Mouse (Mus musculus) hindbrain, embryonic 11.5 days (tissue): ENCODE measurements around the gene Dapk3. TPM values are rescaled to one million over a fixed set of nuclear protein-coding genes. Genes with fewer than 3 reads are reported as not detected.

Source experiments
- ATAC-seq: fragments of 200-750 bp; cut with Nextera tagmentation; 2 replicates; pipeline ENCODE4 v1.8.0; 2017; ENCODE audit warnings: mild to moderate bottlenecking, moderate TSS enrichment, moderate library complexity; ENCODE audit not compliant: low FRiP score
- DNase-seq: peaks from one replicate; pipeline ENCODE4 v3.0.0-alpha.2; 2015; ENCODE audit warnings: low spot score
- H3K27ac ChIP-seq: fragments of 300-500 bp; sonication (generic); 2 replicates; pipeline ENCODE4 v1.5.1; 2014; ENCODE audit warnings: mild to moderate bottlenecking, low read depth, low read length
- H3K27me3 ChIP-seq: fragments of 300-500 bp; sonication (generic); 2 replicates; pipeline ENCODE4 v1.6.1; 2014; ENCODE audit warnings: mild to moderate bottlenecking, low read length, moderate library complexity, mixed read lengths; ENCODE audit not compliant: control insufficient read depth, insufficient read depth
- H3K36me3 ChIP-seq: fragments of 300-500 bp; sonication (generic); 2 replicates; pipeline ENCODE4 v1.6.1; 2014; ENCODE audit warnings: mild to moderate bottlenecking, low read length, moderate library complexity, mixed read lengths; ENCODE audit not compliant: control insufficient read depth, insufficient read depth
- H3K4me1 ChIP-seq: fragments of 300-500 bp; sonication (generic); replicated peaks from 2 replicates; pipeline ENCODE4 v1.6.1; 2014; ENCODE audit warnings: low read length, mixed read lengths; ENCODE audit not compliant: control insufficient read depth, insufficient read depth
- H3K4me2 ChIP-seq: fragments of 300-500 bp; sonication (generic); replicated peaks from 2 replicates; pipeline ENCODE4 v1.6.1; 2014; ENCODE audit warnings: mild to moderate bottlenecking, low read depth, low read length
- H3K4me3 ChIP-seq: fragments of 300-500 bp; sonication (generic); 2 replicates; pipeline ENCODE4 v1.5.1; 2014; ENCODE audit warnings: low read depth, low read length
- H3K9ac ChIP-seq: fragments of 300-500 bp; sonication (generic); 2 replicates; pipeline ENCODE4 v1.6.1; 2014; ENCODE audit warnings: low read depth, low read length
- H3K9me3 ChIP-seq: fragments of 300-500 bp; sonication (generic); 2 replicates; pipeline ENCODE4 v1.6.1; 2016; ENCODE audit warnings: low read length; ENCODE audit not compliant: control insufficient read depth
- WGBS: fragments of 180-500 bp; shearing (Covaris S2); extraction: QIAGEN DNeasy Blood & Tissue Kit; methylation state at CpG from one replicate; pipeline ENCODE4 v1.1.7; 2014; 5-methylcytosine and 5-hydroxymethylcytosine counted together
- polyA plus RNA-seq: library from polyadenylated mRNA; unstranded; fragments of >200 nt; fragmentation: Nextera tagmentation; extraction: Ambion mirVana; gene quantifications from 2 replicates; pipeline ENCODE4 v1.2.1, GENCODE M21; 2014

Dapk3 gene
- polyA plus RNA-seq, 1 experiment from 2014 or later: 53.3 TPM

GRCm38 (mm10) chr10:81233226-81233585, 50.4 kb downstream of the Dapk3 start:
- H3K36me3 ChIP-seq: no peaks in the 10 kb centered on the region
- peak overlapping the region; percentile 77 for H3K4me3 ChIP-seq
- ATAC-seq (peak; percentile 63), DNase-seq (no peak)
- H3K4me2 ChIP-seq: peak overlapping the region; percentile 70
- H3K9me3 ChIP-seq: no peaks in the 10 kb centered on the region
- H3K27me3 ChIP-seq: peaks cover 13% of the 10 kb centered on the region
- peaks cover 3% of the 10 kb centered on the region; the same call in 1 of the 2 replicates for H3K4me1 ChIP-seq
- WGBS: 0% methylated on average over 12 of the region's 28 CpGs
- H3K27ac ChIP-seq: no peak overlapping the region
- peak overlapping the region; percentile 75 for H3K9ac ChIP-seq

- Histone ChIP-seq H3K4me1 (peaks cover 3% of the 10 kb centered on the region; the same call in 1 of the 2 replicates), H3K4me3 (no peak overlapping the region)
- 71% methylated on average over 6 of the region's 6 CpGs for WGBS
Observed at GRCm38 (mm10) chr10:81234206-81234605, 51.4 kb downstream of the Dapk3 start.

GRCm38 (mm10) chr10:81236471-81237268, 53.9 kb downstream of the Dapk3 start:
- H3K4me3 ChIP-seq: no peak overlapping the region
- H3K4me1 ChIP-seq: peaks cover 8% of the 10 kb centered on the region; the same call in 1 of the 2 replicates
- H3K4me2 ChIP-seq: no peak overlapping the region
- H3K9ac ChIP-seq: no peak overlapping the region
- H3K27ac ChIP-seq: no peak overlapping the region
- DNase-seq (no peak), ATAC-seq (no peak)
- 85% methylated on average over 12 of the region's 12 CpGs for WGBS
- H3K36me3 ChIP-seq: no peaks in the 10 kb centered on the region
- peaks cover 10% of the 10 kb centered on the region for H3K27me3 ChIP-seq
- H3K9me3 ChIP-seq: no peaks in the 10 kb centered on the region

More at GRCm38 (mm10) chr10:81234206-81234605, 51.4 kb downstream of the Dapk3 start:
- H3K9me3 ChIP-seq: no peaks in the 10 kb centered on the region
- ATAC-seq (no peak), DNase-seq (no peak)
- H3K27ac ChIP-seq: no peak overlapping the region
- no peaks in the 10 kb centered on the region for H3K36me3 ChIP-seq
- H3K9ac ChIP-seq: no peak overlapping the region
- H3K4me2 ChIP-seq: no peak overlapping the region
- H3K27me3 ChIP-seq: peaks cover 10% of the 10 kb centered on the region

- 78% methylated on average over 2 of the region's 2 CpGs for WGBS
- no peak for DNase-seq
- no peak overlapping the region for H3K27ac ChIP-seq
- H3K9me3 ChIP-seq: no peaks in the 10 kb centered on the region
- peaks cover 11% of the 10 kb centered on the region for H3K27me3 ChIP-seq
- H3K4me2 ChIP-seq: no peak overlapping the region
- no peak overlapping the region for H3K4me3 ChIP-seq
- H3K9ac ChIP-seq: no peak overlapping the region
- H3K4me1 ChIP-seq: 0 out of 2 replicates have a peak, but pooled peaks cover 5% of the 10 kb centered on the region
- no peaks in the 10 kb centered on the region for H3K36me3 ChIP-seq
- no peak for ATAC-seq
Observed at GRCm38 (mm10) chr10:81238618-81239017, 55.8 kb downstream of the Dapk3 start.

GRCm38 (mm10) chr10:81240876-81241275, 58.1 kb downstream of the Dapk3 start:
- ATAC-seq (no peak), DNase-seq (peak; percentile 86)
- 18% methylated on average over 13 of the region's 13 CpGs for WGBS
- no peak overlapping the region for H3K4me2 ChIP-seq
- no peak overlapping the region for H3K27ac ChIP-seq
- no peaks in the 10 kb centered on the region for H3K9me3 ChIP-seq
- H3K4me3 ChIP-seq: no peak overlapping the region
- H3K4me1 ChIP-seq: 0 out of 2 replicates have a peak, but pooled peaks cover 5% of the 10 kb centered on the region
- peaks cover 11% of the 10 kb centered on the region for H3K27me3 ChIP-seq
- no peak overlapping the region for H3K9ac ChIP-seq
- no peaks in the 10 kb centered on the region for H3K36me3 ChIP-seq

GRCm38 (mm10) chr10:81242021-81242420, 59.2 kb downstream of the Dapk3 start:
- Histone ChIP-seq H3K27me3 (peaks cover 11% of the 10 kb centered on the region), H3K36me3 (no peaks in the 10 kb centered on the region), H3K9ac (no peak overlapping the region), H3K9me3 (no peaks in the 10 kb centered on the region), H3K4me2 (no peak overlapping the region), H3K4me1 (0 out of 2 replicates have a peak, but pooled peaks cover 5% of the 10 kb centered on the region), H3K4me3 (no peak overlapping the region), H3K27ac (no peak overlapping the region)
- ATAC-seq: no peak
- DNase-seq: no peak
- 91% methylated on average over 16 of the region's 16 CpGs for WGBS

Other genes starting within 250 kb of the Dapk3 start
- 6.6 and 7.2 TPM in 2 replicates for gene Gng7, start 168.1 kb upstream of the Dapk3 start, polyA plus RNA-seq
- gene Diras1, start 157.3 kb upstream of the Dapk3 start, polyA plus RNA-seq: 3.4 and 5.8 TPM in 2 replicates
- gene Slc39a3, start 145.6 kb upstream of the Dapk3 start, polyA plus RNA-seq: 9.2 and 11.0 TPM in 2 replicates
- 200 and 210 TPM in 2 replicates for gene Sgta, start 122.8 kb upstream of the Dapk3 start, polyA plus RNA-seq
- 44.1 and 46.4 TPM in 2 replicates for gene Thop1, start 113.0 kb upstream of the Dapk3 start, polyA plus RNA-seq
- gene Creb3l3, start 84.1 kb upstream of the Dapk3 start, polyA plus RNA-seq: 0.23 and 0.49 TPM in 2 replicates
- gene Map2k2, start 77.1 kb upstream of the Dapk3 start, polyA plus RNA-seq: 201 and 203 TPM in 2 replicates
- gene Zbtb7a, start 47.8 kb upstream of the Dapk3 start, polyA plus RNA-seq: 6.6 and 7.9 TPM in 2 replicates
- gene Pias4, start 15.1 kb upstream of the Dapk3 start, polyA plus RNA-seq: 52.7 and 54.1 TPM in 2 replicates
- 380 and 413 TPM in 2 replicates for gene Eef2, start 6.4 kb upstream of the Dapk3 start, polyA plus RNA-seq
- gene 4930442H23Rik, start 844 bp downstream of the Dapk3 start, polyA plus RNA-seq: not detected in 2 replicates
- 0.08 TPM in 1 of 2 replicates, not detected in the other for gene Nmrk2, start 19.0 kb downstream of the Dapk3 start, polyA plus RNA-seq
- 22.8 and 23.8 TPM in 2 replicates for gene Atcay, start 47.8 kb downstream of the Dapk3 start, polyA plus RNA-seq
- gene Zfr2, start 50.1 kb downstream of the Dapk3 start, polyA plus RNA-seq: 3.4 and 4.3 TPM in 2 replicates
- 3.1 and 3.3 TPM in 2 replicates for gene Matk, start 69.9 kb downstream of the Dapk3 start, polyA plus RNA-seq
- gene Mrpl54, start 83.9 kb downstream of the Dapk3 start, polyA plus RNA-seq: 179 and 182 TPM in 2 replicates
- 32.1 and 33.5 TPM in 2 replicates for gene Apba3, start 84.0 kb downstream of the Dapk3 start, polyA plus RNA-seq
- 3.8 and 3.9 TPM in 2 replicates for gene Tjp3, start 108.6 kb downstream of the Dapk3 start, polyA plus RNA-seq
- 46.3 and 47.0 TPM in 2 replicates for gene Pip5k1c, start 110.0 kb downstream of the Dapk3 start, polyA plus RNA-seq
- gene Cactin, start 138.1 kb downstream of the Dapk3 start, polyA plus RNA-seq: 26.0 and 28.9 TPM in 2 replicates
- gene Tbxa2r, start 145.7 kb downstream of the Dapk3 start, polyA plus RNA-seq: 2.3 TPM in 2 replicates
- not detected in 2 replicates for gene Gipc3, start 160.3 kb downstream of the Dapk3 start, polyA plus RNA-seq
- gene Hmg20b, start 167.5 kb downstream of the Dapk3 start, polyA plus RNA-seq: 90.2 and 100 TPM in 2 replicates
- 3.9 and 4.6 TPM in 2 replicates for gene Mfsd12, start 174.5 kb downstream of the Dapk3 start, polyA plus RNA-seq
- gene 4930404N11Rik, start 182.8 kb downstream of the Dapk3 start, polyA plus RNA-seq: 0.47 TPM in 1 of 2 replicates, not detected in the other
- gene Fzr1, start 195.5 kb downstream of the Dapk3 start, polyA plus RNA-seq: 83.0 and 92.1 TPM in 2 replicates
- 44.8 and 52.6 TPM in 2 replicates for gene Dohh, start 201.4 kb downstream of the Dapk3 start, polyA plus RNA-seq
- 2.2 and 3.2 TPM in 2 replicates for gene Gm48551, start 201.5 kb downstream of the Dapk3 start, polyA plus RNA-seq
- 0.49 and 1.0 TPM in 2 replicates for gene Gm48552, start 206.0 kb downstream of the Dapk3 start, polyA plus RNA-seq
- gene Smim24, start 210.0 kb downstream of the Dapk3 start, polyA plus RNA-seq: 2.7 and 4.1 TPM in 2 replicates